Mouse (Mus musculus) liver, adult (tissue): ENCODE measurements around the gene Efcab2.

Source experiments
- GATA4 ChIP-seq: IDR thresholded peaks from 2 replicates; pipeline ENCODE4 v1.6.1; 2014; ENCODE audit warnings: mild to moderate bottlenecking, low read length; ENCODE audit not compliant: insufficient replicate concordance

Gene Efcab2

GRCm38 (mm10) chr1:178392970-178393369 is 12.9 kb upstream of the Efcab2 start:
- no peak for TF ChIP-seq GATA4

- no peak for TF ChIP-seq GATA4
These were observed 10.8 kb upstream of the Efcab2 start for GRCm38 (mm10) chr1:178395091-178395490.

- TF ChIP-seq GATA4: no peak
These were observed 9.5 kb upstream of the Efcab2 start for GRCm38 (mm10) chr1:178396383-178396782.

- TF ChIP-seq GATA4: no peak
These were observed 6.0 kb upstream of the Efcab2 start for GRCm38 (mm10) chr1:178399879-178400278.

GRCm38 (mm10) chr1:178400652-178401051 is 5.2 kb upstream of the Efcab2 start:
- TF ChIP-seq GATA4: no peak

GRCm38 (mm10) chr1:178401960-178402359 is 3.9 kb upstream of the Efcab2 start:
- no peak for TF ChIP-seq GATA4

- peak; percentile 68 for TF ChIP-seq GATA4
These were observed 407 bp upstream of the Efcab2 start for GRCm38 (mm10) chr1:178405445-178405911.

- no peak for TF ChIP-seq GATA4
These were observed 1.1 kb downstream of the Efcab2 start for GRCm38 (mm10) chr1:178406765-178407645.

- TF ChIP-seq GATA4: no peak
These were observed 1.8 kb downstream of the Efcab2 start for GRCm38 (mm10) chr1:178407651-178408050.

- TF ChIP-seq GATA4: peak; percentile 90; the same call in 1 of the 2 replicates
These were observed 3.0 kb downstream of the Efcab2 start for GRCm38 (mm10) chr1:178408901-178409361.

GRCm38 (mm10) chr1:178419608-178420007 is 13.7 kb downstream of the Efcab2 start:
- no peak for TF ChIP-seq GATA4

- no peak for TF ChIP-seq GATA4
These were observed 17.8 kb downstream of the Efcab2 start for GRCm38 (mm10) chr1:178423662-178424061.

GRCm38 (mm10) chr1:178431619-178432444 is 25.9 kb downstream of the Efcab2 start:
- TF ChIP-seq GATA4: no peak

- TF ChIP-seq GATA4: no peak
These were observed 27.7 kb downstream of the Efcab2 start for GRCm38 (mm10) chr1:178433619-178434018.

- no peak for TF ChIP-seq GATA4
These were observed 38.5 kb downstream of the Efcab2 start for GRCm38 (mm10) chr1:178444407-178444806.

- TF ChIP-seq GATA4: no peak
These were observed 41.2 kb downstream of the Efcab2 start for GRCm38 (mm10) chr1:178447036-178447435.

- no peak for TF ChIP-seq GATA4
These were observed 42.4 kb downstream of the Efcab2 start for GRCm38 (mm10) chr1:178448271-178448744.
